Mouse (Mus musculus) heart, embryonic 14.5 days (tissue): ENCODE measurements around the gene Fasl. TPM values are rescaled to one million over a fixed set of nuclear protein-coding genes. Genes with fewer than 3 reads are reported as not detected.

ENCODE experiments used
- ATAC-seq: fragments of 200-750 bp; cut with Nextera tagmentation; 2 replicates; pipeline ENCODE4 v1.8.0; 2017; ENCODE audit warnings: low read depth, moderate TSS enrichment; ENCODE audit not compliant: insufficient number of reproducible peaks, insufficient read depth, low FRiP score
- H3K27ac ChIP-seq, 2 experiments: fragments of 200-500 bp in 1 of 2; fragments of 300-500 bp in 1 of 2; sonication (generic) in 1 of 2; replicated peaks in 1 of 2; 2 replicates each; pipeline ENCODE4 v1.5.1; 2012 to 2014; ENCODE audit warnings: low read depth in 2 of 2, low read length in 2 of 2, control low read depth in 1 of 2, mild to moderate bottlenecking in 1 of 2, mixed read lengths in 1 of 2; ENCODE audit not compliant: control insufficient read depth in 1 of 2, insufficient read depth in 1 of 2
- H3K27me3 ChIP-seq: fragments of 300-500 bp; sonication (generic); 2 replicates; pipeline ENCODE4 v1.6.1; 2014; ENCODE audit warnings: mild to moderate bottlenecking, low read length, control low read depth; ENCODE audit not compliant: control insufficient read depth, insufficient read depth
- H3K36me3 ChIP-seq: fragments of 300-500 bp; sonication (generic); 2 replicates; pipeline ENCODE4 v1.6.1; 2014; ENCODE audit warnings: mild to moderate bottlenecking, control low read depth, low read length, mixed read lengths; ENCODE audit not compliant: control insufficient read depth, insufficient read depth
- H3K4me1 ChIP-seq, 2 experiments: fragments of 200-500 bp in 1 of 2; fragments of 300-500 bp in 1 of 2; sonication (generic) in 1 of 2; 2 replicates each; pipeline ENCODE4 v1.6.1; 2012 to 2014; ENCODE audit warnings: low read length in 2 of 2, control low read depth in 1 of 2, mixed read lengths in 1 of 2; ENCODE audit not compliant: control insufficient read depth in 2 of 2, insufficient read depth in 2 of 2
- H3K4me2 ChIP-seq: fragments of 300-500 bp; sonication (generic); 2 replicates; pipeline ENCODE4 v1.6.1; 2014; ENCODE audit warnings: mild to moderate bottlenecking, low read length
- H3K4me3 ChIP-seq, 2 experiments: fragments of 200-500 bp in 1 of 2; fragments of 300-500 bp in 1 of 2; sonication (generic) in 1 of 2; 2 replicates each; pipeline ENCODE4 v1.5.1; 2012 to 2014; ENCODE audit warnings: low read length in 2 of 2, mild to moderate bottlenecking in 2 of 2, control low read depth in 1 of 2, low read depth in 1 of 2, moderate library complexity in 1 of 2; ENCODE audit not compliant: control insufficient read depth in 1 of 2, insufficient read depth in 1 of 2
- H3K9ac ChIP-seq: fragments of 300-500 bp; sonication (generic); 2 replicates; pipeline ENCODE4 v1.6.1; 2014; ENCODE audit warnings: mild to moderate bottlenecking, low read length
- H3K9me3 ChIP-seq: fragments of 300-500 bp; sonication (generic); 2 replicates; pipeline ENCODE4 v1.6.1; 2016; ENCODE audit warnings: low read length, control low read depth; ENCODE audit not compliant: control insufficient read depth
- WGBS: fragments of 180-500 bp; shearing (Covaris S2); extraction: QIAGEN DNeasy Blood & Tissue Kit; methylation state at CpG from one replicate; pipeline ENCODE4 v1.1.7; 2014; 5-methylcytosine and 5-hydroxymethylcytosine counted together
- polyA plus RNA-seq: library from polyadenylated mRNA; unstranded; fragments of >200 nt; fragmentation: Nextera tagmentation; extraction: Ambion mirVana; gene quantifications from 2 replicates; pipeline ENCODE4 v1.2.1, GENCODE M21; 2014

The Fasl gene
- polyA plus RNA-seq, 1 experiment from 2014 or later: not detected

DNA sequence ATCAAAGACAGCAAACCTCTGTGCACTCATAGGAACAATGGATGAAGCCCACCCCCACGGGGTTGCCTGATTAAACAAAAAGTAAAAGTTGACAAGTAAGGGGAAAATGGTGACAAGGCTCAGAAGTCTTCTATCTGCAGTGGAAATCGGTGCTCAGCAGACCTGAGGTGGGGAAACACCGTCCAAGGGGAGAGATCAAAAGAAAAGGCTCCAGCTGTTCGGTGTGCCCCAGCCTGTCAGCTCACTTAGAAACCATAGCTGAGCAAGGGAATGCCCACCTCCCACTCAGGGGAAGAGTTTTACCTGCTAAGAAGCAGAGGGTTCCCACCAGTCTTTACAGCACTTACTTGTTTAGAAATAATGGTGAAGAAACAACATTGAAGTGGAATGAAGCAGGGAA is 26.7 kb downstream of the Fasl start:
- WGBS: 39% methylated on average over 4 of the region's 4 CpGs
- Histone ChIP-seq H3K4me2 (no peak overlapping the region), H3K4me1 (no peaks in the 10 kb centered on the region), H3K27me3 (no peaks in the 10 kb centered on the region), H3K36me3 (no peaks in the 10 kb centered on the region), H3K9ac (no peak overlapping the region), H3K27ac (no peak overlapping the region), H3K4me3 (no peak overlapping the region), H3K9me3 (no peaks in the 10 kb centered on the region)
- ATAC-seq: no peak

GRCm38 (mm10) chr1:161756547-161756946 is 31.7 kb downstream of the Fasl start:
- H3K9me3 ChIP-seq: no peaks in the 10 kb centered on the region
- peaks cover under 1 to 1% of the 10 kb centered on the region in 2 experiments; a peak in 3 of 4 replicates for H3K4me1 ChIP-seq
- ATAC-seq: no peak
- H3K4me3 ChIP-seq: no peak overlapping the region
- H3K9ac ChIP-seq: no peak overlapping the region
- H3K27me3 ChIP-seq: no peaks in the 10 kb centered on the region
- 63% methylated on average over 3 of the region's 3 CpGs for WGBS
- no peak overlapping the region for H3K4me2 ChIP-seq
- no peaks in the 10 kb centered on the region for H3K36me3 ChIP-seq
- no peak overlapping the region for H3K27ac ChIP-seq

DNA sequence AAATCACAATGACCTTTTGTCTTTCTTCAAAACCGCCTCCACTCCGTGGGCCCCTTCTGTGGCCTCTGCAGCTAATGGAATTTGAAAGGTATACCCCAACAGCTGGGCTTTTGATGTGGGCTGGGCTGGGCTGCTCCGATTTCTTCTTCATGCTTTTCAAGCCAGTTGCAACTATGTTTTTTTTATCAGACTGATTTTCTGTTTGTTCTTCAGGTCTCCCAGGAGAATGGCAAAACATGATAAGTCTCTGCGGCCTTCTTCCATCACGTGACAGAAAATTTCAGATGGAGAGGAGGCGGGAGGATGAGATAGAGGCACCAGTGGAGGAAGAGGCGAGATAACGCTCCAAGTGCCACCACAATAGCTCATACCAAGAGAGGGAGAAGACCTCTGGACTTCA is 37.0 kb downstream of the Fasl start:
- 23% methylated on average over 8 of the region's 8 CpGs for WGBS
- no peak overlapping the region for H3K4me2 ChIP-seq
- ATAC-seq: 0 out of 2 replicates have a peak, but pooled peaks have one; percentile 39

GRCm38 (mm10) chr1:161750471-161751041 is 37.7 kb downstream of the Fasl start:
- Histone ChIP-seq H3K27ac (no peak overlapping the region), H3K4me1 (peaks cover 6 to 7% of the 10 kb centered on the region in 2 experiments; a peak in 3 of 4 replicates), H3K4me2 (no peak overlapping the region), H3K27me3 (no peaks in the 10 kb centered on the region), H3K9ac (no peak overlapping the region), H3K9me3 (no peaks in the 10 kb centered on the region), H3K4me3 (no peak overlapping the region), H3K36me3 (no peaks in the 10 kb centered on the region)
- ATAC-seq: no peak
- 69% methylated on average over 8 of the region's 8 CpGs for whole genome bisulfite sequencing

More for the DNA sequence above, 37.0 kb downstream of the Fasl start:
- Histone ChIP-seq H3K4me1 (peaks cover 6 to 7% of the 10 kb centered on the region in 2 experiments; a peak in 3 of 4 replicates), H3K27me3 (no peaks in the 10 kb centered on the region), H3K9ac (no peak overlapping the region), H3K36me3 (no peaks in the 10 kb centered on the region), H3K27ac (no peak overlapping the region), H3K4me3 (no peak overlapping the region), H3K9me3 (no peaks in the 10 kb centered on the region)

GRCm38 (mm10) chr1:161748685-161749084 is 39.6 kb downstream of the Fasl start:
- WGBS: 91% methylated on average over 6 of the region's 6 CpGs
- Histone ChIP-seq H3K4me2 (no peak overlapping the region), H3K9ac (no peak overlapping the region), H3K4me1 (peaks cover 6 to 7% of the 10 kb centered on the region in 2 experiments; a peak in 3 of 4 replicates), H3K27ac (no peak overlapping the region), H3K27me3 (no peaks in the 10 kb centered on the region), H3K4me3 (no peak overlapping the region), H3K9me3 (no peaks in the 10 kb centered on the region), H3K36me3 (no peaks in the 10 kb centered on the region)
- no peak for ATAC-seq

DNA sequence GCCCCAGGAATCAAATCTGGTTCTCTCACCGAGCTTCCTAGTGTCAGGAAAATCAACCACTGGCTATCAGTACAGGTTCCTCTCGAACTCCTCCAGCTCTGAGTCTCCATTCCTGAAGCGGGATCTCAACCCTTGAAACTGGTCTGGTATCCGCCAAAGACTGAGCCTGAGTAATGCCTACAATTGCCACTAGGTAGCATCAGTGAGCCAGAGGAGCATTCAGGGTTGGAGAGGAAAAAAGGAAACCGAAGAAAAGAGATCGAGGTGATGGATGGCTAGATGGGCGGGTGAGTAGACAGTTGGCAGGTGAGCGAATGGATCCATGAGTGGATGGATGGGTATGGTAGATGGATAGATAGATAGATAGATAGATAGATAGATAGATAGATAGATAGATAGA is 40.2 kb downstream of the Fasl start:
- no peaks in the 10 kb centered on the region for H3K27me3 ChIP-seq
- H3K4me1 ChIP-seq: peaks cover 6 to 7% of the 10 kb centered on the region in 2 experiments; a peak in 3 of 4 replicates
- H3K4me3 ChIP-seq: no peak overlapping the region
- no peak overlapping the region for H3K9ac ChIP-seq
- H3K9me3 ChIP-seq: no peaks in the 10 kb centered on the region
- WGBS: 24% methylated on average over 8 of the region's 8 CpGs
- H3K36me3 ChIP-seq: no peaks in the 10 kb centered on the region
- no peak overlapping the region for H3K27ac ChIP-seq
- no peak for ATAC-seq
- H3K4me2 ChIP-seq: no peak overlapping the region

- ATAC-seq: no peak
- H3K9me3 ChIP-seq: no peaks in the 10 kb centered on the region
- no peak overlapping the region for H3K4me2 ChIP-seq
- 77% methylated on average over 25 of the region's 25 CpGs for WGBS
- H3K36me3 ChIP-seq: no peaks in the 10 kb centered on the region
- H3K9ac ChIP-seq: no peak overlapping the region
- peaks cover 6 to 7% of the 10 kb centered on the region in 2 experiments; a peak in 3 of 4 replicates for H3K4me1 ChIP-seq
- H3K4me3 ChIP-seq: no peak overlapping the region
- no peak overlapping the region for H3K27ac ChIP-seq
- H3K27me3 ChIP-seq: no peaks in the 10 kb centered on the region
These were observed 41.6 kb downstream of the Fasl start for GRCm38 (mm10) chr1:161746542-161747302.
